Mouse (Mus musculus): Measurements from ENCODE around the gene Defb38.

The Defb38 gene

GRCm38 (mm10) chr8:19026466-19026865 lies at the start of gene Defb38:
Gene Defb38, minus strand, starts transcription at chr8:19026566.
- no peak for DNase-seq

- no peak for DNase-seq
Measured at GRCm38 (mm10) chr8:19066013-19066412, 39.6 kb upstream of the Defb38 start.

GRCm38 (mm10) chr8:19064710-19065109 lies 38.3 kb upstream of the Defb38 start, which contains the start of gene Defb39:
Gene Defb39, minus strand, starts transcription at chr8:19064810.
- no peak for DNase-seq

GRCm38 (mm10) chr8:19062891-19063290 lies 36.5 kb upstream of the Defb38 start:
- DNase-seq: no peak

GRCm38 (mm10) chr8:19045242-19045641 lies 18.9 kb upstream of the Defb38 start:
- no peak for DNase-seq
